Mouse (Mus musculus): Measurements from ENCODE around the gene Snd1. TPM values are rescaled to one million over a fixed set of nuclear protein-coding genes. Genes with fewer than 3 reads are reported as not detected.

Snd1 gene
- polyA plus RNA-seq, 2 experiments, result 31.5 to 43.2 TPM

DNA sequence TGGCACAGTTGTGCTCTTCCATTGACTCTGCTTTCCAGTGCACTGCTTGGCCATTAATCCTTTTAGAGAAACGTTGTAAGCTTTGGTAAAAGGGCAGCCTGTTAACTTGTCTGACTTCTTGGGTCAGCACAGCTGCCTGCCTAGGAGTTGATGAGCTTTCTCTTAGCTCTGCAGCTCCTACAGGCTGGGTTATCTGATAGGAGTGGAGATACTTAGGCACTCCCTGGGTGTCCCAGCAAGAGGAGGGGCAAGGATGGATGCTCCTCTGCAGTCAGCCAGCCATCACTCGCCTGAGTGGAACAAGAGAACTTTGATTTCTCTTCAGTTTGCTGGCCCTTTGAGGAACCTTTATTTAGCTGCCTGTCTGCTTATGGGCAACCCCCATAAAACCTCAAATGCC lies 235.1 kb downstream of the Snd1 start:
- Histone ChIP-seq H3K4me2 (ENCODE audit: low read depth) (peak overlapping the region; percentile 6), H3K27me3 (ENCODE audit: control insufficient read depth, insufficient read depth, low read length) (no peaks in the 10 kb centered on the region), H3K9ac (replicated peaks) (no peak overlapping the region), H3K27ac (no peak overlapping the region), H3K4me3 (ENCODE audit: insufficient read depth in 1 of 2, low read depth in 2 of 2, low read length in 2 of 2) (no peak overlapping the region), H3K9me3 (ENCODE audit: control insufficient read depth, low read length) (no peaks in the 10 kb centered on the region), H3K4me1 (replicated peaks; ENCODE audit: control insufficient read depth in 2 of 2, insufficient read depth in 2 of 2, low read length in 1 of 2) (peaks cover 39 to 51% of the 10 kb centered on the region in 2 experiments), H3K36me3 (replicated peaks; ENCODE audit: control insufficient read depth, insufficient read depth, low read depth) (no peaks in the 10 kb centered on the region)
- TF ChIP-seq CTCF (IDR thresholded peaks at IDR 0.05; ENCODE audit: low read depth) (no peak), EP300 (IDR thresholded peaks at IDR 0.05; ENCODE audit: low read depth) (no peak)
- DNase-seq (ENCODE audit: low read depth in 3 of 3, low spot score in 3 of 3), result peak in 2 of 3 experiments; percentile 24 to 38
- WGBS (ENCODE audit: insufficient replicate concordance), result 31% methylated on average over 2 of the region's 2 CpGs
- peak; percentile 47 for ATAC-seq (ENCODE audit: insufficient read depth)

DNA sequence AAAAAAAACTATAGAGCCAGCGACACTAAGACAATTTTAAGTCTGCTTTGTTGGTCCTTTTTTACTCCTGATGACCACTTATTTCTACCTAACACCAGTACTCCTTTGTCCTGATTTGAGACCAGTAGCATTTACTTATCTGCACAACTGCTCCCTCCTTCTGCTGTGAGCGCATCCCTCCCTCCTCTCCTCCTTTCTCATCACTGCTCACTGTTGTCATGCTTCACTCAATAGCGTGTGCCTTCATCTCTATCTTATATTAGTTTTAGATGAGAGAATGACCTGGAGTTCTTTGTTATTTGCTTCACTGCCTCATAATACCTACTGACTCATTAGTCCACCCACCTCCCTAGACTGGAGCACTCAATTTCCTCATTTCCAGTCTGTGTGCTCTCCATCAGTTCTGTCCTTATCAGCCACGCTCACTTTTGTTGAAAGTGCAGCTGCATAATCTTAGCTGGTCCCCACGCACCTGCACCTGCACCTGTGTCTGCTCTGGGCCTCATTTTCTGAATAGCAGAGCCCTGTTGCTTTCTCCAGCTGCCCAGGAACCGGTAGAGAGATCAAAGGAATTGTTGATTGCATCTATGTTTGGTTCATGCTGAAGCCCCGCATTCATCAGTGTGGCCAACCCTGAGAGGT lies 242.4 kb downstream of the Snd1 start:
- Histone ChIP-seq H3K36me3 (replicated peaks; ENCODE audit: control insufficient read depth, insufficient read depth, low read depth) (no peaks in the 10 kb centered on the region), H3K4me2 (ENCODE audit: low read depth) (no peak overlapping the region), H3K27ac (no peak overlapping the region), H3K27me3 (ENCODE audit: control insufficient read depth, insufficient read depth, low read length) (no peaks in the 10 kb centered on the region), H3K9ac (replicated peaks) (no peak overlapping the region), H3K4me3 (ENCODE audit: insufficient read depth in 1 of 2, low read depth in 2 of 2, low read length in 2 of 2) (no peak overlapping the region), H3K9me3 (ENCODE audit: control insufficient read depth, low read length) (no peaks in the 10 kb centered on the region), H3K4me1 (replicated peaks; ENCODE audit: control insufficient read depth in 2 of 2, insufficient read depth in 2 of 2, low read length in 1 of 2) (peaks cover 0 to 5% of the 10 kb centered on the region in 2 experiments; a peak in 1 of 4 replicates)
- DNase-seq (ENCODE audit: low read depth in 3 of 3, low spot score in 3 of 3) (no peak), ATAC-seq (ENCODE audit: insufficient read depth) (no peak)
- WGBS (ENCODE audit: insufficient replicate concordance), result 61% methylated on average over 7 of the region's 7 CpGs
- no peak for TF ChIP-seq EP300 (IDR thresholded peaks at IDR 0.05; ENCODE audit: low read depth)

DNA sequence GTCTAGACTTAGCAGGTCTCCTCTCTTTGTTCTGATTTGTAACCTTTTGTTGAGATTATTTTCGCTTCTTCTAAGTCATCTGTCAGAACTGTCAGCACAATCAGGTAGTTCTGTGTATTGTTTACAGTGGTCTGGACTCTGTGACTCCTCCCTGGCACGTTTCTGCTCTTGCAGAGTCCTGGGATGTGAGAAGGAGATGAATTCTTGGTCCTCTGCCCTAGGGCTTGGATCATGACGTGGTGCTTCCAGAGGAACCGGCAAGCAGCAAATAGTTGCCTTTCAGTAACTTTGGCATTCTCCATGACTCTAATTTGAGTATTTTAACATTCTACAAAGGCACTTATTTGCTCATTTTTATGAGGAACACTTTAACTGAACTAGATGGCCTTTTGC lies 242.9 kb downstream of the Snd1 start:
- peaks cover 0 to under 1% of the 10 kb centered on the region in 2 experiments; a peak in 1 of 4 replicates for H3K4me1 ChIP-seq (replicated peaks; ENCODE audit: control insufficient read depth in 2 of 2, insufficient read depth in 2 of 2, low read length in 1 of 2)
- no peaks in the 10 kb centered on the region for H3K27me3 ChIP-seq (ENCODE audit: control insufficient read depth, insufficient read depth, low read length)
- no peak overlapping the region for H3K4me3 ChIP-seq (ENCODE audit: insufficient read depth in 1 of 2, low read depth in 2 of 2, low read length in 2 of 2)
- TF ChIP-seq CTCF (IDR thresholded peaks at IDR 0.05; ENCODE audit: low read depth) (no peak), EP300 (IDR thresholded peaks at IDR 0.05; ENCODE audit: low read depth) (no peak)
- H3K9ac ChIP-seq (replicated peaks), result no peak overlapping the region
- no peaks in the 10 kb centered on the region for H3K9me3 ChIP-seq (ENCODE audit: control insufficient read depth, low read length)
- DNase-seq (ENCODE audit: low read depth in 3 of 3, low spot score in 3 of 3) (no peak), ATAC-seq (ENCODE audit: insufficient read depth) (no peak)
- no peak overlapping the region for H3K4me2 ChIP-seq (ENCODE audit: low read depth)
- no peaks in the 10 kb centered on the region for H3K36me3 ChIP-seq (replicated peaks; ENCODE audit: control insufficient read depth, insufficient read depth, low read depth)
- 60% methylated on average over 4 of the region's 4 CpGs for WGBS (ENCODE audit: insufficient replicate concordance)
- H3K27ac ChIP-seq, result no peak overlapping the region

DNA sequence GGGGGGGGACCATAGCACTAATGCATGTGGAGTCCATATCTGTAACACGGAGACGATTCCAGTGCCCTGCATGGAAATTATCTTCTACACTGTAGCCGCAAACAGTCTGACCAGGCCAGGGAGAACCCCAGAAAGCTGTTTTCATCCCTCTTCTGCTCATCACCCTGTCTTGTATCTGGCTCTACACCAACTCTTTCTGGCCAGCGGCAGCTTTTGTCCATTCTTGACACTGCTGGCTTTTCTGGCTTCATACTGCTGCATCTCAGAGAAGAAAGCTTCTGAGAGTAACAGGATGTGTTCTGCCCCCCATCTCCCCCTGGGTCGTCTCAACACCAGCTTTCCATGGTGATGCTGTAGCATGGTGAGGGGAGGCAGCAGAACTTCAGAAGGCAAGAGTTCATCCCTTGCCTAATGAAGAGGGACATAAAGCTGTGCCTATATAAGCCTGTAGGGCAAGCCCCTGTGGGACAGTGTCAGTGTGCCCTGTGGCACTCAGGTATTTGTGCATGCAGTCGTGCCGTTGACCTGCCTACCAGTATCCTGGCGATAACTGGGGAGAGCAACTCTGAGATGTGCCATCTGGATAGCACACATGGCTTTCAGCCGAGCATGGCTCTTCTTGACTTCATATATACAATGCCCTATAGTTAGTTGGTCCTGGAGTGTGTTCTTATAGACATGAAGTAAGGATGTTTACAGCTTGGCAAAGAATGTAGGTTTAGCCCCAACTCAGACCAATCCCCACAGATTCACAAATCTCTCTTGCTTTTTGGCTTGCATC lies 245.6 kb downstream of the Snd1 start:
- Histone ChIP-seq H3K36me3 (replicated peaks; ENCODE audit: control insufficient read depth, insufficient read depth, low read depth) (no peaks in the 10 kb centered on the region), H3K9me3 (ENCODE audit: control insufficient read depth, low read length) (no peaks in the 10 kb centered on the region), H3K4me3 (ENCODE audit: insufficient read depth in 1 of 2, low read depth in 2 of 2, low read length in 2 of 2) (no peak overlapping the region), H3K9ac (replicated peaks) (no peak overlapping the region), H3K4me2 (ENCODE audit: low read depth) (no peak overlapping the region), H3K27me3 (ENCODE audit: control insufficient read depth, insufficient read depth, low read length) (no peaks in the 10 kb centered on the region), H3K4me1 (replicated peaks; ENCODE audit: control insufficient read depth in 2 of 2, insufficient read depth in 2 of 2, low read length in 1 of 2) (peaks cover 0 to 3% of the 10 kb centered on the region in 2 experiments; a peak in 1 of 4 replicates), H3K27ac (no peak overlapping the region)
- TF ChIP-seq CTCF (IDR thresholded peaks at IDR 0.05; ENCODE audit: low read depth) (no peak), EP300 (IDR thresholded peaks at IDR 0.05; ENCODE audit: low read depth) (no peak)
- DNase-seq (ENCODE audit: low read depth in 3 of 3, low spot score in 3 of 3) (no peak), ATAC-seq (ENCODE audit: insufficient read depth) (no peak)
- WGBS (ENCODE audit: insufficient replicate concordance), result 77% methylated on average over 9 of the region's 9 CpGs

DNA sequence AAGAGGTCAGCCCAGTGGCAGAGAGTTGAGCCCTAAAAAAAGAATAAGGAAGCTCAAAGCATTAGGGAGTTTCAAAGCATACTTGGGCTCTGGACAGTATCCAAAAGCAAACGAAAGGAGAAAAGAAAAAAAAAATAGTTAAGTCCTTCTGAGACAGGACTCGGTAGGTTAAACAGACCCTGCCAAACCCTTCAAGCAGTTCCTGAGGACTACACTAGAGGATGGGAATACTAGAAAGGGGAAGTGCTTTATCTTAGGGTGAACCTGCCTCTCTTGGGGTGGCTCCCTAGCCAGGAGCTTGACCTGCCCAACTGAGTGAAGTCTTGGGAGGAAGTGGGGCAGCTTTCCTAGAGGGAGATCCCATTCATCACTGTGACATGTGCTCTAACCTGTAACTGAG lies 248.1 kb downstream of the Snd1 start:
- WGBS (ENCODE audit: insufficient replicate concordance), result 11% methylated on average over 2 of the region's 2 CpGs
- H3K36me3 ChIP-seq (replicated peaks; ENCODE audit: control insufficient read depth, insufficient read depth, low read depth), result no peaks in the 10 kb centered on the region
- H3K27ac ChIP-seq, result no peak overlapping the region
- peaks cover 0 to 3% of the 10 kb centered on the region in 2 experiments; a peak in 1 of 4 replicates for H3K4me1 ChIP-seq (replicated peaks; ENCODE audit: control insufficient read depth in 2 of 2, insufficient read depth in 2 of 2, low read length in 1 of 2)
- no peak overlapping the region for H3K9ac ChIP-seq (replicated peaks)
- DNase-seq (ENCODE audit: low read depth in 3 of 3, low spot score in 3 of 3), result no peak
- TF ChIP-seq EP300 (IDR thresholded peaks at IDR 0.05; ENCODE audit: low read depth), result no peak
- TF ChIP-seq CTCF (IDR thresholded peaks at IDR 0.05; ENCODE audit: low read depth), result no peak
- ATAC-seq (ENCODE audit: insufficient read depth), result no peak
- no peaks in the 10 kb centered on the region for H3K27me3 ChIP-seq (ENCODE audit: control insufficient read depth, insufficient read depth, low read length)
- H3K9me3 ChIP-seq (ENCODE audit: control insufficient read depth, low read length), result no peaks in the 10 kb centered on the region
- H3K4me3 ChIP-seq (ENCODE audit: insufficient read depth in 1 of 2, low read depth in 2 of 2, low read length in 2 of 2), result no peak overlapping the region
- no peak overlapping the region for H3K4me2 ChIP-seq (ENCODE audit: low read depth)

All from liver, embryonic 14.5 days (tissue).